Mouse (Mus musculus) neutrophil, adult 65 days (primary cell): ENCODE measurements around the gene A530032D15Rik. TPM values are rescaled to one million over a fixed set of nuclear protein-coding genes. Genes with fewer than 3 reads are reported as not detected.

Experiments
- total RNA-seq: library from RNA; stranded (reverse); gene quantifications from 2 replicates; pipeline ENCODE4 v1.2.4, GENCODE M21; 2023

Gene A530032D15Rik
- total RNA-seq: 37.6 and 51.9 TPM in 2 replicates

GRCm38 (mm10) chr1:85109753-85110152 is at the start of gene A530032D15Rik:
A530032D15Rik (minus strand) TSS chr1:85109853.

GRCm38 (mm10) chr1:85099864-85100263 is 9.8 kb downstream of the A530032D15Rik start, which contains the start of gene Gm10553:
Gm10553 (plus strand) TSS chr1:85100164.

Other genes starting within 250 kb of the A530032D15Rik start
- 3.0 and 6.5 TPM in 2 replicates for gene Slc16a14, start 174.7 kb downstream of the A530032D15Rik start, total RNA-seq
- not detected in 2 replicates for gene Gm10553, start 9.7 kb downstream of the A530032D15Rik start, total RNA-seq
- 18.4 and 30.6 TPM in 2 replicates for gene C130026I21Rik, start 160.7 kb upstream of the A530032D15Rik start, total RNA-seq